Mouse (Mus musculus) stomach, adult 2 months (tissue): ENCODE measurements around the gene Rgs19. TPM values are rescaled to one million over a fixed set of nuclear protein-coding genes. Genes with fewer than 3 reads are reported as not detected.

ENCODE experiments used
- polyA plus RNA-seq: library from polyadenylated mRNA; depleted of rRNA; stranded (reverse); fragments of >200 nt; gene quantifications from 2 replicates; pipeline ENCODE4 v1.2.3, GENCODE M21; 2012; rRNA removed

Rgs19 gene
- 16.6 and 21.6 TPM in 2 replicates for polyA plus RNA-seq

GRCm38 (mm10) chr2:181693339-181694280 lies at the start of gene Rgs19:
Gene Rgs19, minus strand, starts transcription at chr2:181693977.

GRCm38 (mm10) chr2:181714903-181715326 lies 21.1 kb upstream of the Rgs19 start, which contains the start of gene Oprl1:
Gene Oprl1, plus strand, starts transcription at chr2:181715016.

GRCm38 (mm10) chr2:181698241-181698640 lies 4.5 kb upstream of the Rgs19 start, which contains the start of gene Lkaaear1:
Gene Lkaaear1, minus strand, starts transcription at chr2:181698442.

GRCm38 (mm10) chr2:181679951-181680715 lies 13.6 kb downstream of the Rgs19 start, which contains the start of gene Tcea2:
Gene Tcea2, plus strand, starts transcription at chr2:181680310.

GRCm38 (mm10) chr2:181671326-181671725 lies 22.5 kb downstream of the Rgs19 start, which contains the start of gene Sox18:
Gene Sox18, minus strand, starts transcription at chr2:181671640.

GRCm38 (mm10) chr2:181656734-181657133 lies 37.0 kb downstream of the Rgs19 start, which contains the start of gene Gm29797:
Gene Gm29797, plus strand, starts transcription at chr2:181657034.

Other genes with a start within 250 kb of the Rgs19 start
- gene Zbtb46, start 234.6 kb downstream of the Rgs19 start, polyA plus RNA-seq, result 0.84 and 1.0 TPM in 2 replicates
- not detected in 2 replicates for gene Abhd16b, start 200.8 kb downstream of the Rgs19 start, polyA plus RNA-seq
- 9.2 and 9.4 TPM in 2 replicates for gene Tpd52l2, start 196.8 kb downstream of the Rgs19 start, polyA plus RNA-seq
- gene Dnajc5, start 173.5 kb downstream of the Rgs19 start, polyA plus RNA-seq, result 14.2 and 15.9 TPM in 2 replicates
- 56.7 and 63.7 TPM in 2 replicates for gene Uckl1, start 109.1 kb downstream of the Rgs19 start, polyA plus RNA-seq
- gene Prpf6, start 102.1 kb downstream of the Rgs19 start, polyA plus RNA-seq, result 2.3 and 2.9 TPM in 2 replicates
- 11.0 and 13.7 TPM in 2 replicates for gene Zfp512b, start 101.2 kb downstream of the Rgs19 start, polyA plus RNA-seq
- gene Samd10, start 94.8 kb downstream of the Rgs19 start, polyA plus RNA-seq, result 19.3 and 23.2 TPM in 2 replicates
- gene Gm29797, start 36.9 kb downstream of the Rgs19 start, polyA plus RNA-seq, result 0.38 TPM in 1 of 2 replicates, not detected in the other
- 52.0 and 83.5 TPM in 2 replicates for gene Sox18, start 22.3 kb downstream of the Rgs19 start, polyA plus RNA-seq
- gene Tcea2, start 13.7 kb downstream of the Rgs19 start, polyA plus RNA-seq, result 1.8 and 4.8 TPM in 2 replicates
- gene Lkaaear1, start 4.5 kb upstream of the Rgs19 start, polyA plus RNA-seq, result not detected in 2 replicates
- 0.11 and 0.25 TPM in 2 replicates for gene Oprl1, start 21.0 kb upstream of the Rgs19 start, polyA plus RNA-seq
- gene Myt1, start 69.4 kb upstream of the Rgs19 start, polyA plus RNA-seq, result 0.22 and 0.34 TPM in 2 replicates
- gene Pcmtd2, start 143.9 kb upstream of the Rgs19 start, polyA plus RNA-seq, result 4.0 and 5.6 TPM in 2 replicates
- 0.55 and 1.3 TPM in 2 replicates for gene Polr3k, start 170.4 kb upstream of the Rgs19 start, polyA plus RNA-seq